Mouse (Mus musculus) liver, postnatal 0 days (tissue): Measurements from ENCODE around the gene Phactr2.

Experiments used
- CTCF ChIP-seq: sonication (generic); IDR thresholded peaks from 2 replicates; pipeline ENCODE4 v1.5.1; 2016; ENCODE audit warnings: antibody characterized with exemption, low read depth
- EP300 ChIP-seq: IDR thresholded peaks from 2 replicates; pipeline ENCODE4 v1.6.1; 2016; ENCODE audit warnings: antibody characterized with exemption, low read depth, mild to moderate bottlenecking

GRCm38 (mm10) chr10:13473287-13473832 lies 852 bp downstream of the Phactr2 start:
- TF ChIP-seq CTCF = no peak
- no peak for TF ChIP-seq EP300
